Mouse (Mus musculus) c-Kit-positive CD71-positive TER-119-negative erythroid progenitor cells, embryonic 14.5 days (primary cell): Measurements from ENCODE around the gene Gnas.

Experiments used
- DNase-seq: peaks from one replicate; pipeline ENCODE4 v3.0.0-alpha.2; 2013; ENCODE audit warnings: low read depth

The Gnas gene

DNA sequence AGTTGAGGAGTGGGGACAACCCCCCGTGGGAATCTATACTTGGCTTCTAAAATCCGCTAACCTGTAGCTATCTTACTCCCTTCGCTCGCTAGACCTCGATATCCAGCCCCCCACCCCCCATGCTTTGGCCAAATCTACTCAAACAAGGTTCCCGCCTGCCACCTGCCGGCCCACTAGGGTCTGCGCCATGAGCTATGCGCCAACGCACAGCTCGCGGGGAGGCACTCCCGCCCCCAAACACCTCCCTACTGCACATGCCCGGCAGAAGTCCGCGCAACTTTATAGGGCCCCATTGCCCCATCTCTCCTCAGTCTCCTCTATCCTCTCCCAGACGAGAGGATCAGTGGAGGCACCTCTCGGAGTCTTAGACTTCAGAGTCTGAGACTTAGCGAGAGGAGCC is at the start of gene Gnas:
Gnas (plus strand) TSS at position 310 of the 400 bp plus-strand sequence.
- no peak for DNase-seq

- DNase-seq = no peak
Observed at GRCm38 (mm10) chr2:174242431-174242830, 41.7 kb upstream of the Gnas start.

- DNase-seq = no peak
Observed at GRCm38 (mm10) chr2:174251963-174252362, 32.2 kb upstream of the Gnas start.

DNA sequence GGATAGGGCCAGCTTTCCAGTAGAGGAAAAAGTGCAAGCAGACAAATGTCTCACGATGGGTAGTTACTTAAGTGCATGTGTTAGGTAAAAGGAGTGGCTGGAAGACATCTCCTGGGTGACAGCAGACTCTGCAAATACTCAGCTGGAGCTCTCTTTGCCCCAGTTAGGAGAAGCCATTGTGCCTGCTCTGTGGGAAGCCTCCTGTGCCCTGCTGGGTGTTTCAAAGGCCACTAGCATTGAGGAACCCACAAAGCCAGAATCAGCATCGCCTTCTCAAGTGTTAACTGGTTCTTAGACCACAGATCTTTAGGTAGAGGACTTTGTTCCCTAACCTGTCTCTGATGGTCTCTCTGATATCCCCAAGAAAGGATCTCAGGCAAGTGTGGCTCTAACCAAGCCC is 26.8 kb upstream of the Gnas start:
- DNase-seq = no peak

DNA sequence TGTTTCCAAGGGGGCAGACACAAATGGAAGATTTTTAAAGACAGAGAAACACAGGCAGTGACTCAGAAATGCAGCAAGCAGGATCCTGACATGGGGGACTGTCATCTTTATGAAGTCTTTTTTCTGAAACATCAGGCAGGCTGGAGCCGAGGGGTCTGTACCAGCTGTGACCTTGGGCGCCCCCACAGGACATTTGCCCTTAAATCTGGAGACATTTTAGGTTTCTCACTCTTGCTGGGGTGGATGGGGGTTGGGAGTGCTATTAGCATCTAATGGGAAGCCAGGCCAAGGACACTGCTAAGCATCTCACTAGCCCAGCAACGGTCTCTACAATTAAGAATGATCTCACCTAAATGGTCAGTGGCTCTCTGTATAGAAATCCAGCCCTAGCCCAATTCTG is 24.1 kb upstream of the Gnas start:
- DNase-seq = no peak

DNA sequence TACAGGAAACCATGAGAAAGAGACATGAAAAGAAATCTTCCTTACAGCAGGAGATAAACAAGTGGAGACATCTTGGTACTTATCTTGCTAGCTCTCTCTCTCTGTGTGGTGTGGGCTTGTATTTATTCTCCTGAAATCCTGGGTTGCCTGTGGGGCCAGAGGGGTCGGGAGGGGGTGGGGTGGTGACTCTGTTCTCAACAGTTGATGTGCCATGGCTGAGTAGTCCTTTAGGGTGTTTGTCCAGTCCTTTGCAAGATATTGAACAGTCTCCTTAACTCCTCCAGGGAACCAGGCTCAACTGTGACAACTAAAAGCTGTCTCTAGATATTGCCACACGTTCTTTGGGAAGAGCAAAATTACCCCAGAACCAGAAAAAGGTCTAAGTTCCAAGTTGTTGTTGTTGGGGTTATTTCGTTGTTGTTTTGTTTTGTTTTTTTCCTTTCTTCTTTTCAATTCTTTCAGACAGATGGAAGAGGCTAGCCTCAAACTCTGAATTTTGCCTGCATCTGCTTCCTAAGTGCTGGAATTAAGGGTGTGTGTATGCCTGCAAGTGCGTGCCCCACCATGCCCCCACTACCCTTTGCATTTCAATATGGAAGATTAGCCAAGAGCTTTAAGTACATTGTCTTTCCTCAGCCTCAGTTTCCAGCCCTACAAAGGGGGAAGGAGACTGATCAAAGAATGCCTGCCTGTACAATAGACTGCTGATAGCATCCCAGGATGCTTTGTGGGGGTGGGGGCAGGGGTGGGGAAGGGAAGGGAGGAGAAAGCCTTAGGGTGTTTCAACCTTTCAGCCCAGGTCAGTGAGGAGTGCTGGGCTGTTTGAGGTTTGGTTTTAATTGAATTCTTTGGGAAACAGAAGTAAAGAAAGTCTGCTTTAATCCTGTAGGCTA is 23.0 kb upstream of the Gnas start:
- DNase-seq = no peak

- no peak for DNase-seq
Observed at GRCm38 (mm10) chr2:174261801-174262200, 22.3 kb upstream of the Gnas start.

- DNase-seq = no peak
Observed at GRCm38 (mm10) chr2:174263110-174263815, 20.9 kb upstream of the Gnas start.

GRCm38 (mm10) chr2:174264248-174264647 is 19.9 kb upstream of the Gnas start:
- no peak for DNase-seq

DNA sequence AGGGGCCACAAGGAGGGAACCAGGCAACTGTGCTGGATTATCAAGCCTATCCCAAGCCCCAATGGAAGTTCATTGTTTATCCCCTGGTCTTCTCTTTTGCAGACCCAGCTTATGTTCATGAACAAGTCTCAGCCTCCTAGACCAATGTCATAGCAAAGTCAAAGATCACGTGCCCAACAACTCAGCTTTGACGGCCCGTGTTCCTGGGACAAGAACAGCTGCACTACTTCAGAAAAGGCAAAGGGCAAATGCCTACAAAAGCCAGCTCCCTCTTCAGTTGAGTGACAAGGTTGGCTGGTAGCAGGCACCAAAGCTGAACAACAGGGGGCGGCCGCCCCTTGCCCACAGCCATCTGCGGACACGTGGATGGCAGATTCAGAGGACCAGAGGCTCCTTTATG is 13.7 kb upstream of the Gnas start:
- DNase-seq = no peak

- DNase-seq = no peak
Observed at GRCm38 (mm10) chr2:174271459-174271858, 12.7 kb upstream of the Gnas start.

DNA sequence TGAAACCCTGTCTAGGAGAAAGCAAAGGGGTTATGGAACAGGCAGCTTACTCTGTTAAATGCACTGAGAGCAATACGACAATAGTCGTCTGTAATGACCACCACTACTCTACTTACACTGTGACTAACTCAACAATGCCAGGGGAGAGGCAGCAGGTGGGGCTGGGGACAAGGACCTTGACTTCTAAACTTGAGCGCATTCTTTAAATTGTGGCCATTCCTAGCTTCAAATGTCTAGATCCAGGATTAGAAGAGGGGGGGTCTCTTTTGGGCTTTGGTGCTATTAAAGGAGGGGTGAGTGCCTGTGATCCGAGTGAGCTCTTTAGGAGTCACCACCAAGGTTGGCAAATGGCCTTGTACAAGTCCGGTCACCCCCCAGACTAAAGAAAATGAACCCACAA is 11.0 kb upstream of the Gnas start:
- DNase-seq = no peak

DNA sequence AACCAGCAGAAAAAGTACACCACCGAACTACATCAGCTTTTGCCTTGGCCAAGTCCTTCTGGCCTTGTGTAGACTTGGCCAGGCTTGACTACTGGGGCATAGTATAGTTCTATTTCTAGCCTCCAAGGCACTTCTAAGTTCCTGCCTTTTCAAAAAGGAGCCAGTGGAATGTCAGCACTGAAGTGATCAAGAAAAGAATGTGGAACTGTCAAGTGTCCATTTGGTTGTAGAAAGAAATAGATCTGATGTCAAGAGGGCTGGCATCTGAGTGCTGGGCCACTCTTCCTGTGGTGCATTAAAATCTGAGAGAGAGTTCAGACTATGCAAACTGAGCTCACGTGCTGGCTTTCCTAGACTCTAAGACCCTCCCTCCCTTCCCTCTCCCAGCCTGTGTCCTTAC is 10.2 kb upstream of the Gnas start:
- no peak for DNase-seq

GRCm38 (mm10) chr2:174279771-174280170 is 4.3 kb upstream of the Gnas start:
- DNase-seq = no peak

GRCm38 (mm10) chr2:174283341-174283740 is 779 bp upstream of the Gnas start:
- DNase-seq = no peak

DNA sequence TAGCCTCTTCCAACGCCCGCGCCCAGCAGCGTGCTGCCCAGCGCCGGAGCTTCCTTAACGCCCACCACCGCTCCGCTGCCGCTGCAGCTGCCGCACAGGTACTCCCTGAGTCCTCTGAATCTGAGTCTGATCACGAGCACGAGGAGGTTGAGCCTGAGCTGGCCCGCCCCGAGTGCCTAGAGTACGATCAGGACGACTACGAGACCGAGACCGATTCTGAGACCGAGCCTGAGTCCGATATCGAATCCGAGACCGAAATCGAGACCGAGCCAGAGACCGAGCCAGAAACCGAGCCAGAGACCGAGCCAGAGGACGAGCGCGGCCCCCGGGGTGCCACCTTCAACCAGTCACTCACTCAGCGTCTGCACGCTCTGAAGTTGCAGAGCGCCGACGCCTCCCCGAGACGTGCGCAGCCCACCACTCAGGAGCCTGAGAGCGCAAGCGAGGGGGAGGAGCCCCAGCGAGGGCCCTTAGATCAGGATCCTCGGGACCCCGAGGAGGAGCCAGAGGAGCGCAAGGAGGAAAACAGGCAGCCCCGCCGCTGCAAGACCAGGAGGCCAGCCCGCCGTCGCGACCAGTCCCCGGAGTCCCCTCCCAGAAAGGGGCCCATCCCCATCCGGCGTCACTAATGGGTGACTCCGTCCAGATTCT is 812 bp downstream of the Gnas start:
- DNase-seq = no peak

DNA sequence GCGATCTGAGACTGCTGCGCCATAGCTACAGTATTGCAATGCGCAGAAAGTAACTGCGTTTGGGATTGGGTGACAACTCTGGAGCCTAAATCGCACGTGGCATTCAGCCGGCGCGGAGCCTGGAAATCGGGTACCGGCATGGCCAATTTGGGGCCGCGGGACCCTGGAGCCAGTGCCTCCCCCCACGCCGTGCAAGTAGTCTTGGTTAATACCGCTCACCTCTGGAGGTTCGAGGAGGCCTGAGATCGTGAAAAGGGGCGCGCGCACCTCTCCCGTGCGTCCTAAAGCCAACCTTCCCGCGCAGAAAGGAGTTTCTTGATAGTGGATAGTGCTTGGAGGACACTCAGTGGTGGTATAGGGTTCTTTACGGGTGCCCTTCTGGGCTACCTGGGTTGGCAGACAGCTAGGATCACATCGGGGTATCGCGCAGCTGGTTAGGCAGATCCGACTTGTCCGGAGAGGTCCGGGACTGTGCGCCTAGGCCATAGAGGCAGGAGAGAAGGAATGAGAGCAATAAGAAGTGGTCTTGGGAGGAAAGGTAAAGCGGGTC is 1.9 kb downstream of the Gnas start:
- no peak for DNase-seq

DNA sequence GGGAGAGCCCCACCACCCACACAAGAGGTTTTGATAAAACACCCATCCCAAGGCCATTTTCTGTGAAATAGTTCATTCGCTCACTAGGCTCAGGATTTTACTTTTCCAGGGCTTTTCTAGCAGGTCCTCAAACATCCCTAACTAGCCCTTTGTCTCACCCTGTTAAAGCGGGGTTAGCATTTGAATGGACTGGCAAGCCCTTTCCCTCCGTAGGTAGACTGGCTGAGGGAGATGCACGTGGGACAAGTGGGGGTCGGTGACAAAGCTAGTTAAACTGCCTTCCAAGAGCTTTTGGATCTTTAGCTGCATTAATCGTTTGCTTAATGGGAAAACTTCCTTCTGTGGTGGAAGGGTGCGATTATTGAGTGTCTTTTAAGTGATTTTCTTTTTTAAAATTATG is 3.8 kb downstream of the Gnas start:
- no peak for DNase-seq

- no peak for DNase-seq
Observed at GRCm38 (mm10) chr2:174288673-174289430, 4.7 kb downstream of the Gnas start.

DNA sequence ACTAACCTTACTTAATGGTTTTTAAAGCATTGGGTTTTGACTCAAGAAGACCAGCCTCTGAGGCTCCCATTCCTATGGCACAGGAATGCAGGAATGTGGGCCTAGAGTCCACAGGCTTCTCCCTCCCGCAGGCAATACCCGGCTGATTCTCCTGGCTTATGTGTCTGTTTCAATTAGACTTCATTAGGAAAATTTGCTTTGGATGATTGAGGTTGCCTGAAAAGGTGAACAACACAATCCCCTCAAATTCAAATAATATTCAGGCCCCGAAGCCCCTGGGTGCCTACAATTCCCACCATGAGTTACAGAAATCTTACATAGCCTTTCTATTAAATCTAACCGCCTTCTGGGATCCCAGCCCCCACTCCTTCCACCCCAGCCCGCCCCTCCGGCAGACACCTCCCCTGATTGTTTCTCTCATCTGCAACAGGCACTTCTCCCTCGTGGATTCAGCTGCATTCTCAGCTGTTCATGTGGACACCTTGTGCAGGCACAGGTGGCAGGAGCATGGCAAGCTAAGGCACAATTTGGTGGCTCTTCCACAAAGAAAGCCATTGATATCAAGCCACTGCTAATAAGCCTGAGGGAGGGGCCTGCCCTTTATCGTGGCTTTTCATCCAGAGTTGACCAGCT is 7.0 kb downstream of the Gnas start:
- DNase-seq = no peak

- DNase-seq = no peak
Observed at GRCm38 (mm10) chr2:174291662-174292030, 7.5 kb downstream of the Gnas start.
